8 mouse cellular contexts compared by ENCODE assay signal in the genomic region with DNA sequence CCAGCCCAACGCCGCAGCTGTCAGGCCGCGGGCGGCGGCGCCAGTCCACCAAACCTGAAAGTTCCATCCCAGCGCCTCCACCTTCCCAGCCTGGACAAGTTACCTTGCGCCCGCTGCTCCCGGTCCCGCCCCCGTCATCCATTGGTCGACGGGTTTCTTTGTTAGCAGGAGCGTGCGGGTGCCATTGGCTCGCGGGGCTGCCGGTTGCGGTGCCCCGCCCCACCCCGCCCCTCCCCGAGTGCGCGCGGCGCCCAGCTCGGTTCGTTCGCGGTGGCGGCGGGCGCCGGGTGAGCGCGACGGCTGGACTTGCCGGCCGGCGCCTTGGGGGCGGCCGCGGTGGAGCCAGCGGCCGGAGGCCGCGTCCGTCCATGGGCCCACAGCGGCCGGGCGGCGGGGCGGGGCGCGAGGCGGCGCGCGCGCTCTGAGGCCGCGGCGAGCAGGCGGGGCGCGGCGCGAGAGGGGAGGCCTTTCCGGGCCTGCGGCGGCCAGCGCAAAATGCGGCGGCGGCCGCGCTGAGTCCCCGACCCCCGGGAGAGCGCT. TPM values are rescaled to one million over a fixed set of nuclear protein-coding genes. Genes with fewer than 3 reads are reported as not detected.
DNase-seq lines count a peak whose midpoint lies in the region; ATAC-seq lines count a peak whose summit lies in the region.

No protein-coding gene starts in this region.

- H3K4me1 ChIP-seq in intestine, embryonic 14.5 days (replicated peaks; ENCODE audit: control insufficient read depth, insufficient read depth, low read length), result peaks cover 33% of the 10 kb centered on the region

- WGBS in intestine, embryonic 14.5 days, result under 1% methylated on average over 81 of the region's 82 CpGs

- H3K27ac ChIP-seq in intestine, embryonic 14.5 days (ENCODE audit: low read depth), result peak overlapping the region; percentile 83

- H3K27me3 ChIP-seq in intestine, embryonic 14.5 days (replicated peaks; ENCODE audit: control insufficient read depth, insufficient read depth, low read length), result no peaks in the 10 kb centered on the region

- peak; percentile 99 for ATAC-seq in intestine, embryonic 14.5 days (replicated peaks; ENCODE audit: low FRiP score, low TSS enrichment, low read depth)

- H3K36me3 ChIP-seq in intestine, embryonic 14.5 days (ENCODE audit: control insufficient read depth, insufficient read depth, low read length), result no peaks in the 10 kb centered on the region

- peak overlapping the region; percentile 98 for H3K4me2 ChIP-seq in intestine, embryonic 14.5 days (ENCODE audit: low read length)

- peak; percentile 90 to 91 for DNase-seq in adrenal gland, adult 18-20 months (ENCODE audit: low spot score in 2 of 2)
- DNase-seq in embryo, embryonic 11 days, result peak; percentile 98
- DNase-seq in gastrocnemius, postnatal 25 days, result peak; percentile 98
- DNase-seq in intestine, embryonic 14.5 days (ENCODE audit: low spot score), result peak; percentile 94
- peak; percentile 95 to 97 for DNase-seq in left cerebral cortex, postnatal 14 days (ENCODE audit: low spot score in 2 of 2)
- peak; percentile 97 for DNase-seq in mesoderm, embryonic 11.5 days (ENCODE audit: low read depth, low spot score)
- DNase-seq in right cerebral cortex, postnatal 36 days (ENCODE audit: low spot score in 2 of 2), result peak; percentile 95 to 96
- DNase-seq in yolk sac, embryonic 10.5 days (ENCODE audit: low spot score), result peak; percentile 98

- H3K4me3 ChIP-seq in intestine, embryonic 14.5 days (ENCODE audit: low read depth, low read length), result peak overlapping the region; percentile 76

- H3K9me3 ChIP-seq in intestine, embryonic 14.5 days (ENCODE audit: control insufficient read depth, low read length), result no peaks in the 10 kb centered on the region

- peak overlapping the region; percentile 85 for H3K9ac ChIP-seq in intestine, embryonic 14.5 days (ENCODE audit: low read length)

- intact Hi-C loops in left cerebral cortex, postnatal 14 days (cut with DNase I), result loop anchor here (5.0 kb wide), 2 partner anchors 45 to 70 kb away; no protein-coding TSS in a partner anchor

RNA-seq across cellular contexts. Expression of gene Mprip, which starts 1.2 kb away (rescaled TPM):
- total RNA-seq in adrenal gland, adult 18-20 months (2021), result 100 to 1,000 TPM; 200 to 219 TPM
- total RNA-seq in gastrocnemius, postnatal 25 days (2021), result 10 to 100 TPM; 71.9 to 86.7 TPM
- 56.2 and 57.2 TPM in 2 replicates for polyA plus RNA-seq in intestine, embryonic 14.5 days (2014; fragmentation: Nextera tagmentation; extraction: Ambion mirVana)
- 100 to 1,000 TPM; 249 to 264 TPM for total RNA-seq in left cerebral cortex, postnatal 14 days (2021)

Comparison
In these comparisons a context has a peak if more than half of its experiments do, and no peak if none do; other contexts are left out.
1. Peak in every context shown above with its lines: DNase-seq, ATAC-seq, H3K4me3 ChIP-seq and H3K27ac ChIP-seq.